Mouse (Mus musculus) embryonic fibroblast, embryonic 13.5 days (primary cell): ENCODE measurements around the gene Cdadc1. TPM values are rescaled to one million over a fixed set of nuclear protein-coding genes. Genes with fewer than 3 reads are reported as not detected.

Experiments used
- H3K27ac ChIP-seq: 2 replicates; pipeline ENCODE4 v1.5.1; 2012; ENCODE audit warnings: low read length, control low read depth, inconsistent platforms; ENCODE audit not compliant: insufficient read depth
- H3K4me1 ChIP-seq: 2 replicates; pipeline ENCODE4 v1.6.1; 2011; ENCODE audit warnings: low read length; ENCODE audit not compliant: control insufficient read depth, insufficient read depth
- H3K4me3 ChIP-seq: 2 replicates; pipeline ENCODE4 v1.5.1; 2011; ENCODE audit warnings: mild to moderate bottlenecking, control low read depth, low read length; ENCODE audit not compliant: insufficient read depth
- CTCF ChIP-seq: IDR thresholded peaks from 2 replicates; pipeline ENCODE4 v1.5.1; 2011; ENCODE audit warnings: mild to moderate bottlenecking, control low read depth, low read length, moderate library complexity, borderline replicate concordance; ENCODE audit not compliant: insufficient read depth
- POLR2A ChIP-seq: IDR thresholded peaks from 2 replicates; pipeline ENCODE4 v1.6.1; 2011; ENCODE audit warnings: low read depth, mild to moderate bottlenecking, control low read depth, low read length, moderate library complexity
- polyA plus RNA-seq: library from polyadenylated mRNA; stranded (reverse); fragments of >200 nt; gene quantifications from 2 replicates; pipeline ENCODE4 v1.2.4, GENCODE M21; 2011; ENCODE audit warnings: low read depth; ENCODE audit not compliant: missing spikeins, insufficient read length

Gene Cdadc1
- polyA plus RNA-seq, 1 experiment, result 15.8 TPM

DNA sequence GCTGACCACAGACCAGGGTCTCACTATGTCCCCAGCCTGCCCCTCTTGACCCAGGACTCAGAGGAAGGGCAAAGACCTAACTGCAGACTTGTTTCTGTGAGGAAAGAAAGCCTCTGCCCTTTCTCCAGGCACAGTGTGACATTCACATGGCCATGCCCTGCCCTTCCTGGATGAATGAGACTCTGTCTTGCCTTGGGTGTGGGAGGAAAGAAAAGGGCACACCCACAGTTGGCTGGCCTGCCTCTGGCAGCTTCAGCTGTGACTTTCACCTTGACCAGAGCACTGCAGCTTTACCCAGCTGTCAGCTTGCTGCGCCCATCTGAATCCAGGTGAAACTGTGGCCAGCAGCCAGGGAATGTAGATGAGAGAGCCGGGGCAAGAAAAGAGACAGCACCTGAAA is 46.9 kb downstream of the Cdadc1 start:
- no peak for TF ChIP-seq POLR2A
- TF ChIP-seq CTCF, result no peak
- no peak overlapping the region for H3K27ac ChIP-seq
- H3K4me1 ChIP-seq, result peaks cover 7% of the 10 kb centered on the region; the same call in 1 of the 2 replicates
- H3K4me3 ChIP-seq, result no peak overlapping the region

- Histone ChIP-seq H3K4me1 (peaks cover 7% of the 10 kb centered on the region; the same call in 1 of the 2 replicates), H3K27ac (no peak overlapping the region), H3K4me3 (no peak overlapping the region)
- no peak for TF ChIP-seq CTCF
- no peak for TF ChIP-seq POLR2A
Measured at GRCm38 (mm10) chr14:59549106-59549505, 48.7 kb downstream of the Cdadc1 start.

- peaks cover 7% of the 10 kb centered on the region; the same call in 1 of the 2 replicates for H3K4me1 ChIP-seq
- H3K4me3 ChIP-seq, result no peak overlapping the region
- no peak for TF ChIP-seq CTCF
- no peak for TF ChIP-seq POLR2A
- H3K27ac ChIP-seq, result no peak overlapping the region
Measured at GRCm38 (mm10) chr14:59548532-59548931, 49.2 kb downstream of the Cdadc1 start.

- Histone ChIP-seq H3K27ac (no peak overlapping the region), H3K4me1 (peaks cover 7% of the 10 kb centered on the region; the same call in 1 of the 2 replicates)
- TF ChIP-seq POLR2A (no peak), CTCF (no peak)
Measured at GRCm38 (mm10) chr14:59547530-59547929, 50.2 kb downstream of the Cdadc1 start.

DNA sequence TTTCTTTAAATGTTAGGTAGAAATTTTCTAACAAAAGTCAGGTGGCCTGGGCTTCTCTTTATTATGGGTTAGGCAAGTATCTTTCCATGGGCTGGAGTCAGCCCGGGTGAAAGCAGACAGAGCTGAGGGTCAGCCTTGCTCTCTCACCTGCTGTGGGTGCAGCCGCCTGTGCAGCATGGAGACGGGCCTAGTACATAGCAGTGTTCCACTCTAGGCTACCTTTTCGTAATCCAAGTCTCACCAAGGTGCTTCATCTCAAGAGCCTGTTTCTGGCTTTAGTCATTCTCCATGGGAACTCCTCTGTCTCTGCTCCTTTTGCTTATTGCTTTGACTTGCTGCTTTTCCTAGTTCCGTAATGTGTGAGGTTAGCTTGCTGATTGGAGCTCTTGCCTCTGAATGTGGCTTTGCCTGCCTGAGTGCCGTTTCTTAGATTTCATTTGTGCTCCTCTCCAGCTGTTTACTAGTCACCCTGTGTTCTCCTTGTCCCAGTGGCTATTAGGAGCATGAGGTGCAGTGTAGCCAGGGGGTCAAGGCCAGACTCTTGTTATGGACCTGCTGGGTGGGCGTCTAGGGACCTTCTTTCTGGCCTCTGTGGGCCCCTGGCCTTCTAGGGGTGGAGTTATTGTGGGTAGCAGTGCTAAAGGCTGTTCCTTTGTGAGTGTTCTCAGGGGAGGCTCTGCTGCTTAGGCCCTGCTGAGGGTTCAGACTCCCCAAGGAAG is 51.4 kb downstream of the Cdadc1 start:
- Histone ChIP-seq H3K4me3 (no peak overlapping the region), H3K4me1 (peaks cover 2% of the 10 kb centered on the region; the same call in 1 of the 2 replicates), H3K27ac (no peak overlapping the region)
- TF ChIP-seq CTCF (no peak), POLR2A (no peak)

More at GRCm38 (mm10) chr14:59547530-59547929, 50.2 kb downstream of the Cdadc1 start:
- no peak overlapping the region for H3K4me3 ChIP-seq

DNA sequence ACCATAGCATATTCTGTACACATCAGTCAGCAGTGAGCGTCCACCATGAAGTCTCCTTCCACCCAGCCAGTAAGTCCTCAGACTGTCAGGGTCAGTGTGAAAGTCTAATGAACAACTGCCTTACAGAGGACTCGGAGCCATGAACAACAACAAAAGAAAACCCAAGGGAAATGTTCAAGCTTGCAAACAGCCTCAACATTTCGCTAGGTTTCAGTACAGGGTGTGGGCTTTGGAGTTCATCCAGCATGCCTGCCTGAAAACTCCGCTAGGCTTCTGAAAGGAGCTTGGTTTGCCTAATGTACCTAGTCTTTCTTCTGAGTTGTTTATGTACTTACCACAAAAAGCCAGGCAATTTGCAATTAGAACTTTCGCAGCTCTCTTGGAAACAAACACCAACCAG is 53.8 kb downstream of the Cdadc1 start:
- no peak for TF ChIP-seq CTCF
- TF ChIP-seq POLR2A, result no peak
- H3K4me3 ChIP-seq, result no peak overlapping the region
- H3K27ac ChIP-seq, result no peak overlapping the region
- H3K4me1 ChIP-seq, result no peaks in the 10 kb centered on the region; the same call in 1 of the 2 replicates

DNA sequence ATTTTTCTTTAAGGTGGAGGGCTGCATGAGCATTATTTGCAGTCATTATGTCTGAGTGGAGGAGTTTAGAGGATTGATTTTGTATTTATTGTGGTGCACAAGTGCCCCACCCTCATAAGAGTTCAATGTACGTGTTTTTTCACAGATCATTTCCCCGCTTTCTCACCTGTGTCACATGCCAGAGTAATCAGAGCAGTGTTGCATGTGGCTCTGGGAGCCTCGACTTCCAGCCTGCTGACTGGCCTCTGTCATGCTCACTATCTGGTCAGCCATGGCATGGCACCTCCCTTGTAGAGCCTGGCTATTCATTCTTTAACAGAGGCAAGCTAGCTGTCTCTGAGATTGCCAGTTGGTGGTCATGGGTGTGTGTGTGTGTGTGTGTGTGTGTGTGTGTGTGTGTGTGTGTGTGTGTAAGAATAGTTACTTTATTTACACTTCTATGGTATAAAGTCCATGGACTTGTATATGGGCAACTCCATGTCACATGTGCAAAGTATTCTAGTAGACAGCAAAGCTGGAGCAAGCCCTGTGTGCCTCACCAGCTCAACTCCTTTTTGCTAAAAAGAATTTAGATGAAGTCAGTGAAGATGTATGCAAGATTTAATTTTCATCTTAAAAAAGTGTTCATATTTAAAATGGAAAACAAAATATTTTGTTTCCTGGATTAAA is 54.5 kb downstream of the Cdadc1 start:
- no peak overlapping the region for H3K27ac ChIP-seq
- no peak overlapping the region for H3K4me3 ChIP-seq
- no peaks in the 10 kb centered on the region; the same call in 1 of the 2 replicates for H3K4me1 ChIP-seq
- TF ChIP-seq POLR2A, result no peak

DNA sequence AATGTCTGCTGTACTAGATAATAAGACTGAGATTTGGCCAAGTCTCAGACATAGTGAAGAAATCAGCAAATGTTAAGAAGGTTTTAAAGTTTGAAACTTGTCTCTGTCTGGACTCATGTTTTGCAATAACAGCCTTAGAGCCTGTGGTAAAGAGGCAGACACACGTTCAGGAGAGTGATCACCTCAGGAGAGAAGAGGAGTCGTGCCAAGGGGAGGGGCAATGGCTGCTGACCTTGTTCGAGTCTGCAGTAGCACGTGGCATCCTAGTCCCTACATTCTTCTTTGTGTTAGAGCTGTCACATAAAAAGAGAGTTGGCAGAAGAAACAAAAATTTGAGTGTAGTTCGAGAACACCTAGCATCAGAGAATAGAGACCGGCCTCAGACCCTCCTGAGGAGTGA is 57.0 kb downstream of the Cdadc1 start:
- Histone ChIP-seq H3K27ac (no peak overlapping the region), H3K4me1 (no peaks in the 10 kb centered on the region), H3K4me3 (no peak overlapping the region)
- no peak for TF ChIP-seq CTCF
- no peak for TF ChIP-seq POLR2A

- Histone ChIP-seq H3K27ac (no peak overlapping the region), H3K4me1 (no peaks in the 10 kb centered on the region), H3K4me3 (no peak overlapping the region)
- no peak for TF ChIP-seq CTCF
- no peak for TF ChIP-seq POLR2A
Measured at GRCm38 (mm10) chr14:59540230-59540629, 57.5 kb downstream of the Cdadc1 start.

DNA sequence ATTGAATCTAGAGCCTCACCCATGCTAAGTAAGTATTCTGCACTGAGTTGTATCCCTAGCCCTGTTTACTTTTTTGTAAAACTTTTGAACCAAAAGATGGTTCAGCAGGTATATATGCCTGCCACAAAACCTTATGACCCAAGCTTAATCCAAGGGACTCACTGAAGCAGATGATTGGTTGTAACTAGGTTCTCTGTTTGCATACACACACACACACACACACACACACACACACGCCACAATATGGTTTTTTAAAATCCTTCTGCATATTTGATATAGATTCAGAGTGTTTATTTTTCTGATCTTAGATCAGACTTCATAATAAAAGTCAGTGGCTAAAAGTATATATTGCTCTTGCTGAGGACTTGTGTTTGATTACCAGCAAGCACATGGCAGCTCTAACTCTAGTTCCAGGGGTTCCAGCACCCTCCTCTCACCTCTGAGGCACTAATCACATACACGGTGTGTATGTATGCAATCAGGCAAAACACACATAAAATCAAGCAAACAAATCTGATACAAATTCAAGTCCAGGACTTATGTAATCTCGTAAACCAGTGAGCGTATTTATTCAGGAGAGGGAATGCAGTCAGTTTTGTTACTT is 59.8 kb downstream of the Cdadc1 start:
- H3K27ac ChIP-seq, result no peak overlapping the region
- no peaks in the 10 kb centered on the region for H3K4me1 ChIP-seq
- no peak for TF ChIP-seq CTCF
- no peak for TF ChIP-seq POLR2A
- H3K4me3 ChIP-seq, result no peak overlapping the region
